Mouse (Mus musculus) layer of hippocampus, adult 18-20 months (tissue): ENCODE measurements around the gene Lrrc15. TPM values are rescaled to one million over a fixed set of nuclear protein-coding genes. Genes with fewer than 3 reads are reported as not detected.

Experiments used
- DNase-seq, 2 experiments: peaks; one replicate each; pipeline ENCODE4 v3.0.0; 2022; ENCODE audit warnings: low spot score in 2 of 2
- long read RNA-seq: library from polyadenylated mRNA; stranded (forward); transcript quantifications from one replicate; pipeline ENCODE4 v2.0.0, GENCODE M21; 2021
- total RNA-seq, 2 experiments: library from RNA; stranded (reverse); gene quantifications; 2 replicates each; pipeline ENCODE4 v1.2.3; 2021

Gene Lrrc15
- total RNA-seq: under 1 TPM in 1 of 2 experiments, not detected in 1; 0.05 TPM
- long read RNA-seq: 0 reads

- no peak for DNase-seq
Observed at GRCm38 (mm10) chr16:30282844-30283495, at the start of gene Lrrc15. Gene Lrrc15, minus strand, starts transcription at chr16:30283256.

- no peak for DNase-seq
Observed at GRCm38 (mm10) chr16:30314236-30314635, 31.2 kb upstream of the Lrrc15 start.

GRCm38 (mm10) chr16:30310647-30311046 is 27.6 kb upstream of the Lrrc15 start, which contains the start of gene Gp5:
Gene Gp5, minus strand, starts transcription at chr16:30310779.
- DNase-seq: no peak

GRCm38 (mm10) chr16:30310171-30310515 is 27.1 kb upstream of the Lrrc15 start:
- DNase-seq: no peak

- DNase-seq: peak in 1 of 2 experiments; percentile 22
Observed at GRCm38 (mm10) chr16:30309395-30310170, 26.5 kb upstream of the Lrrc15 start.

GRCm38 (mm10) chr16:30308616-30309394 is 25.7 kb upstream of the Lrrc15 start:
- DNase-seq: peak; percentile 43 to 60

- peak in 1 of 2 experiments; percentile 9 for DNase-seq
Observed at GRCm38 (mm10) chr16:30307961-30308615, 25.0 kb upstream of the Lrrc15 start.

- no peak for DNase-seq
Observed at GRCm38 (mm10) chr16:30307306-30307705, 24.2 kb upstream of the Lrrc15 start.

- DNase-seq: no peak
Observed at GRCm38 (mm10) chr16:30306102-30306501, 23.0 kb upstream of the Lrrc15 start.

- no peak for DNase-seq
Observed at GRCm38 (mm10) chr16:30304236-30304635, 21.2 kb upstream of the Lrrc15 start.

- no peak for DNase-seq
Observed at GRCm38 (mm10) chr16:30303411-30303810, 20.4 kb upstream of the Lrrc15 start.

- no peak for DNase-seq
Observed at GRCm38 (mm10) chr16:30302686-30303085, 19.6 kb upstream of the Lrrc15 start.

GRCm38 (mm10) chr16:30299711-30300277 is 16.7 kb upstream of the Lrrc15 start:
- no peak for DNase-seq

GRCm38 (mm10) chr16:30297450-30297849 is 14.4 kb upstream of the Lrrc15 start:
- no peak for DNase-seq

GRCm38 (mm10) chr16:30296601-30297275 is 13.7 kb upstream of the Lrrc15 start:
- no peak for DNase-seq

- no peak for DNase-seq
Observed at GRCm38 (mm10) chr16:30295106-30295505, 12.1 kb upstream of the Lrrc15 start.

- no peak for DNase-seq
Observed at GRCm38 (mm10) chr16:30290436-30290835, 7.4 kb upstream of the Lrrc15 start.

- no peak for DNase-seq
Observed at GRCm38 (mm10) chr16:30285701-30286100, 2.6 kb upstream of the Lrrc15 start.

- no peak for DNase-seq
Observed at GRCm38 (mm10) chr16:30283743-30284337, 784 bp upstream of the Lrrc15 start.
